Mouse (Mus musculus): ENCODE results near the gene Mdga2. TPM values are rescaled to one million over a fixed set of nuclear protein-coding genes. Genes with fewer than 3 reads are reported as not detected.

Mdga2 gene
- polyA plus RNA-seq, 1 experiment from 2014 or later: 0.33 TPM

DNA sequence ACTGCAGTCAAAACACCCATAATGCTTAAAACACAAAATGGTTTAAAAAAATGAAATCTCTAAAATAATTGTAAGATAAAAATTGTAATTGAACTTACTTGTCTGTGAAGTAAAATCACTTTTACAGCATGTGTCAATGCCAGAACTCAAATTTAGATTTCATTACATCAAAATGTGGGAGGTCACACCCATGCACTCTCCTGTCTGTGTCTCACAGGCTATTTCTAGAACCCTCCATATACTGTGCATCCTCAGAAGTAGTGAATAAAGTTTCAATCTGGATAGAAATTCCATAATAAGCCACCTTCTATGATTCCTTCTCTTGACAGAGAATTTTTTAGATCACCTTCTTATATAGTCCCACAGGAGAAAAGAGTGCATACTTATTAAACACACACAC is 466.7 kb downstream of the Mdga2 start:
- no peak overlapping the region for H3K9ac ChIP-seq (ENCODE audit: low read depth, low read length)
- H3K4me2 ChIP-seq (replicated peaks; ENCODE audit: low read depth): no peak overlapping the region
- H3K4me1 ChIP-seq (replicated peaks; ENCODE audit: control insufficient read depth, insufficient read depth, low read length): no peaks in the 10 kb centered on the region
- H3K27ac ChIP-seq (ENCODE audit: low read depth, low read length): no peak overlapping the region
- no peaks in the 10 kb centered on the region for H3K36me3 ChIP-seq (ENCODE audit: control insufficient read depth, insufficient read depth)
- H3K9me3 ChIP-seq (ENCODE audit: control insufficient read depth): no peaks in the 10 kb centered on the region
- no peak overlapping the region for H3K4me3 ChIP-seq (ENCODE audit: low read depth, low read length)
- no peak for ATAC-seq
- no peaks in the 10 kb centered on the region for H3K27me3 ChIP-seq (replicated peaks; ENCODE audit: control insufficient read depth, insufficient read depth, low read length)
- no peak for TF ChIP-seq CTCF (IDR thresholded peaks at IDR 0.05; ENCODE audit: low read depth)

DNA sequence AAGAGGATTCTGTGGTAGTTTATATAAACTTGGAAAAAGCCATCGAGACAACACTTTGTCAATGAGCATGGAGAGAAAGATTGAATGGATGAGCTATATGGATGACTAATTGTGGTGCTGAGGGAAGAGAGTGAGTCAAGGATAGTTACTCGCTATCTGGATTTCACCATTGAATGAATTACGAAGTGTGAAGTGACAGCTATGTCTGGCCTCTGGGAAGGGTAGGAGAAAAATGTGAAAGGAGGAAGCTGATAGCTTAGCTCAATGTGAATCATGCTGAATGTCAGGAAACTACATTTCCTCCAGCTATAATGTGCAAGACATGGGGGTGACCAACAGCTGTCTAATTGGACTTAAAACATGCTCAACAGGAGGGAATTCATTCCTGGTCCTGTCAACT is 487.8 kb downstream of the Mdga2 start:
- ATAC-seq: no peak
- no peaks in the 10 kb centered on the region for H3K4me1 ChIP-seq (replicated peaks; ENCODE audit: control insufficient read depth, insufficient read depth, low read length)
- WGBS: 73% methylated on average over 3 of the region's 3 CpGs

DNA sequence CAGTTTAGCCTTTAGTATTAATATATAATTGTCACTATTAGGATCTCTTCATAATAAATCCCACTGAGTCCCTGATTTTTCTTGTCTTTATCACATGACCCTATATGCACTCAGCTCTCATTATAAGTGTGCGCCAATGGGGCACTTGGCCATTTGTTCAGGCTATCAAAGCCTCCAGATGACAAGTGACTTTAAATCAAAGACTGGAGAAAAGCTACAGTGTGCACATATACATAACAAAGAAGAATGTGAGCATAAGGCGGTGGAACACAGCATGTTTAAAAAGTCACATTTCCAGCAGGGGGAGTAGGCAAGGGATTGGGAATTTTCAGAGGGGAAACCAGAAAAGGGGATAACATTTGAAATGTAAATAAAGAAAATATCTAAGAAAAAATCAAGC is 497.9 kb downstream of the Mdga2 start:
- WGBS: 81% methylated on average over 2 of the region's 2 CpGs
- no peaks in the 10 kb centered on the region for H3K9me3 ChIP-seq (ENCODE audit: control insufficient read depth)
- TF ChIP-seq CTCF (IDR thresholded peaks at IDR 0.05; ENCODE audit: low read depth): no peak
- no peaks in the 10 kb centered on the region for H3K36me3 ChIP-seq (ENCODE audit: control insufficient read depth, insufficient read depth)
- no peaks in the 10 kb centered on the region for H3K27me3 ChIP-seq (replicated peaks; ENCODE audit: control insufficient read depth, insufficient read depth, low read length)
- no peak for ATAC-seq
- H3K4me3 ChIP-seq (ENCODE audit: low read depth, low read length): no peak overlapping the region
- no peak overlapping the region for H3K9ac ChIP-seq (ENCODE audit: low read depth, low read length)
- H3K27ac ChIP-seq (ENCODE audit: low read depth, low read length): no peak overlapping the region
- no peaks in the 10 kb centered on the region for H3K4me1 ChIP-seq (replicated peaks; ENCODE audit: control insufficient read depth, insufficient read depth, low read length)
- no peak overlapping the region for H3K4me2 ChIP-seq (replicated peaks; ENCODE audit: low read depth)

More for the DNA sequence above, 487.8 kb downstream of the Mdga2 start:
- Histone ChIP-seq H3K4me3 (ENCODE audit: low read depth, low read length) (no peak overlapping the region), H3K27me3 (replicated peaks; ENCODE audit: control insufficient read depth, insufficient read depth, low read length) (no peaks in the 10 kb centered on the region), H3K4me2 (replicated peaks; ENCODE audit: low read depth) (no peak overlapping the region), H3K9me3 (ENCODE audit: control insufficient read depth) (no peaks in the 10 kb centered on the region), H3K27ac (ENCODE audit: low read depth, low read length) (no peak overlapping the region), H3K36me3 (ENCODE audit: control insufficient read depth, insufficient read depth) (no peaks in the 10 kb centered on the region), H3K9ac (ENCODE audit: low read depth, low read length) (no peak overlapping the region)
- no peak for TF ChIP-seq CTCF (IDR thresholded peaks at IDR 0.05; ENCODE audit: low read depth)

DNA sequence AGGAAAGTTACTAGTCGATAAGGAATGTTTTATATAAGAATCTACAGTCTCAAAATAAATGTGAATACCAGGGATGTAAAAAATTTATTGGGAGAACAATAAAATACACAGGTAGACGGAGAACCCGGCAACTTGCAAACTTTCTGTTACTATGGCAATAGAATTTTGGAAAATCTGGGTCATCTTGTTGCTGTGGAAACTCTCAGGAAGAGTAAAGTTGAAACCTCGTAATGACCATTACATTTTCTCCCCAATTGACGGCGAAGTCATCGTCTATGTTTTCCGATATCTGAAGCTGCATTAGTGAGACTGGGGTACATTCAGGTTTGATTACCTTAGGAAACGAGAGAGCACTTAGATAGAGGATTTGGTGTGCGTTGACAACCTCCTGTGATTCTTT is 514.0 kb downstream of the Mdga2 start:
- 76% methylated on average over 10 of the region's 10 CpGs for WGBS
- no peaks in the 10 kb centered on the region for H3K9me3 ChIP-seq (ENCODE audit: control insufficient read depth)
- no peaks in the 10 kb centered on the region for H3K36me3 ChIP-seq (ENCODE audit: control insufficient read depth, insufficient read depth)
- no peaks in the 10 kb centered on the region for H3K27me3 ChIP-seq (replicated peaks; ENCODE audit: control insufficient read depth, insufficient read depth, low read length)
- H3K9ac ChIP-seq (ENCODE audit: low read depth, low read length): no peak overlapping the region
- no peak overlapping the region for H3K27ac ChIP-seq (ENCODE audit: low read depth, low read length)
- no peak for ATAC-seq
- H3K4me2 ChIP-seq (replicated peaks; ENCODE audit: low read depth): no peak overlapping the region
- H3K4me3 ChIP-seq (ENCODE audit: low read depth, low read length): no peak overlapping the region
- no peak for TF ChIP-seq CTCF (IDR thresholded peaks at IDR 0.05; ENCODE audit: low read depth)
- no peaks in the 10 kb centered on the region for H3K4me1 ChIP-seq (replicated peaks; ENCODE audit: control insufficient read depth, insufficient read depth, low read length)

DNA sequence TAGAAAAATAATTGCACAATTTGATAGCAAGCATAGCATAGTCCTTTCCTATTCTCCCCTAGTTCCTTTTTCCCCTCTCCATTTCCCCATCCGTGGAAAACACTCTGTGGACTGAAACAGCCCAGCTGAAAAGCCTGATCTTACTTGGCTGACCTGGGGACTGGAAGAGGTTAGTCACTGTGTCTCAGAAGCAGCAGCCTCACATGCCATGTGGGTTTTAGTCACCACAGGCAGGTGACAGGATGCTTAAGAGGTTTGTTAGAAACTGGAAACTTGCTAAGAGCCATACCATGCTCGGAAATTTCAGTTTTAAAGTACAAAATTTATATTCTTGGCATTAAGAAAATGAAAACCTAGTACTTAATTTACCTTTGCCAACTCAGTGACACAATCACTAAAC is 514.9 kb downstream of the Mdga2 start:
- no peaks in the 10 kb centered on the region for H3K9me3 ChIP-seq (ENCODE audit: control insufficient read depth)
- H3K4me2 ChIP-seq (replicated peaks; ENCODE audit: low read depth): no peak overlapping the region
- ATAC-seq: no peak
- H3K36me3 ChIP-seq (ENCODE audit: control insufficient read depth, insufficient read depth): no peaks in the 10 kb centered on the region
- H3K27ac ChIP-seq (ENCODE audit: low read depth, low read length): no peak overlapping the region
- H3K27me3 ChIP-seq (replicated peaks; ENCODE audit: control insufficient read depth, insufficient read depth, low read length): no peaks in the 10 kb centered on the region
- no peak overlapping the region for H3K4me3 ChIP-seq (ENCODE audit: low read depth, low read length)
- no peak for TF ChIP-seq CTCF (IDR thresholded peaks at IDR 0.05; ENCODE audit: low read depth)
- 35% methylated on average over 2 of the region's 2 CpGs for WGBS
- no peaks in the 10 kb centered on the region for H3K4me1 ChIP-seq (replicated peaks; ENCODE audit: control insufficient read depth, insufficient read depth, low read length)
- no peak overlapping the region for H3K9ac ChIP-seq (ENCODE audit: low read depth, low read length)

DNA sequence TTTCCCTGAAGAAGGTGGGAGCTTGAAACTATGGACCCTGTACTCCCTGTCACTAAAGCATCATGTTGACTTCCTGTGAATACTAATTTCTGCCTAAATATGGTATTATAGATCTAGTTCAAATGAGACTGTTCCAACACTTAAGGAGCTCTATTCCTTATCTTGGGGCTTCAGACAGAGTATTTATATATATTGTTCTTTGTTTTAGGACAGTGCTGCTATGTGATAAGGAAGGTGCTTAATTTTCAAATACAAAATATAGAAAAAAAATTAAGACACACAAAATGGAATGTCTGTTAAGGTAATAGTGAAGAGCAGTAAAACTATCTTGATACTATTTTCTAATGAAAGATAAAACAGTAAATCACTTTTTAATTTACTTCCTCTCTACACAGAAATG is 517.3 kb downstream of the Mdga2 start:
- no peak for TF ChIP-seq CTCF (IDR thresholded peaks at IDR 0.05; ENCODE audit: low read depth)
- ATAC-seq: no peak
- Histone ChIP-seq H3K27me3 (replicated peaks; ENCODE audit: control insufficient read depth, insufficient read depth, low read length) (no peaks in the 10 kb centered on the region), H3K9me3 (ENCODE audit: control insufficient read depth) (no peaks in the 10 kb centered on the region), H3K4me2 (replicated peaks; ENCODE audit: low read depth) (no peak overlapping the region), H3K27ac (ENCODE audit: low read depth, low read length) (no peak overlapping the region), H3K36me3 (ENCODE audit: control insufficient read depth, insufficient read depth) (no peaks in the 10 kb centered on the region), H3K4me3 (ENCODE audit: low read depth, low read length) (no peak overlapping the region), H3K9ac (ENCODE audit: low read depth, low read length) (no peak overlapping the region), H3K4me1 (replicated peaks; ENCODE audit: control insufficient read depth, insufficient read depth, low read length) (no peaks in the 10 kb centered on the region)

DNA sequence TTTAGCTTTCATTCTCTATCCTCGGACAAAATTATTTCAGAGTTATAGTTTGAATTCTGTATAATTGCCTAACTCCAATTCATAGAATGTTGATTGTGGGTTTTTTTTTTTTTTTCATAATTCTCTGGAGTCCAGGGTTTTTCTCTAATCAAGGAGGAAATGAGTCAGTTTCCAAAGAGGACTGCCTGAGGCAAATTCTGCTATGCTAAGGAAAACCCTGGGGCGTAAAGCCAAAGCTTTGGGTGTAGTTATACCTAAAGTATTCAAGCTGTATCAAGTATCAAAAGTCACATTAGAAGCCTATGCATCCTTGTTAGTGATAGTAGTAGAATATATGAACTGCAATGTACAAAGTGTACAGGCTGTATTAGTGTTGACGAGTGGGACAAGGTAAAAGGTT is 519.6 kb downstream of the Mdga2 start:
- H3K9me3 ChIP-seq (ENCODE audit: control insufficient read depth): no peaks in the 10 kb centered on the region
- no peak overlapping the region for H3K27ac ChIP-seq (ENCODE audit: low read depth, low read length)
- no peak overlapping the region for H3K9ac ChIP-seq (ENCODE audit: low read depth, low read length)
- TF ChIP-seq CTCF (IDR thresholded peaks at IDR 0.05; ENCODE audit: low read depth): no peak
- H3K4me1 ChIP-seq (replicated peaks; ENCODE audit: control insufficient read depth, insufficient read depth, low read length): no peaks in the 10 kb centered on the region
- H3K4me3 ChIP-seq (ENCODE audit: low read depth, low read length): no peak overlapping the region
- no peak for ATAC-seq
- 89% methylated on average over 3 of the region's 3 CpGs for WGBS
- no peak overlapping the region for H3K4me2 ChIP-seq (replicated peaks; ENCODE audit: low read depth)
- H3K36me3 ChIP-seq (ENCODE audit: control insufficient read depth, insufficient read depth): no peaks in the 10 kb centered on the region
- H3K27me3 ChIP-seq (replicated peaks; ENCODE audit: control insufficient read depth, insufficient read depth, low read length): no peaks in the 10 kb centered on the region
